Mouse (Mus musculus): ENCODE measurements around the gene Mogs.

DNA sequence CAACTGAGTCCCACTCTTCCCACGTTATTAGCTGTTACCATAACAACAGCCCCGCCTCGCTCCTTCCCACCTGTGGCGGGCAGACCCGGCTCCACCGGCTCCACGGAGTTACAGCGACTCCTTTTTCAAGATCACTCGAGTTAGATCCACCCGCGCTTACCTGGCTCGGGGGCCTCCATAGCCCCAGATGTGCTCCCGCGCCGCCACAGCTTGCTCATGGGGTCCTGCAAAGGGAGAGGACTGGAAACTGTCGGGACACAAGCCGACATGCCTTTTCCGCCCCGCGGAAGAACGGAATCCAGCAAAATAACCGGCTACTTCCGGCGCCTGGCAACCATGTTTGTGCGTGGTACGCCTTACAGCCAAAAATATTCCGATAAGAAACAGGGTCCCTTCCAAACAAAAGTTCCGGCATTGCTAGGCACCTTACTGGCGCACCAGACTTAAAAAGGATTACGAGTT is 9.6 kb downstream of the Mogs start:
- TF ChIP-seq CTCF (IDR thresholded peaks at IDR 0.05; ENCODE audit: low read depth, low read length) (no peak), POLR2AphosphoS5 (IDR thresholded peaks at IDR 0.05; ENCODE audit: insufficient replicate concordance, low read depth, low read length) (no peak), GATA1 (IDR thresholded peaks at IDR 0.05; ENCODE audit: borderline replicate concordance, low read length) (no peak), TAL1 (conservative IDR thresholded peaks at IDR 0.05; ENCODE audit: low read depth, low read length) (no peak), GATA2 (IDR thresholded peaks at IDR 0.05; ENCODE audit: borderline replicate concordance, low read depth, low read length) (no peak)
